Mouse (Mus musculus) liver, embryonic 12.5 days (tissue): ENCODE measurements around the gene Leo1. TPM values are rescaled to one million over a fixed set of nuclear protein-coding genes. Genes with fewer than 3 reads are reported as not detected.
"Not testable (repeated sequence)": the region's sequence is repeated elsewhere in the genome, so short reads cannot be mapped to it uniquely, and the experiment has no call there.

ENCODE experiments used
- ATAC-seq: fragments of 200-750 bp; cut with Nextera tagmentation; 2 replicates; pipeline ENCODE4 v1.8.0; 2017; ENCODE audit warnings: moderate number of reproducible peaks, mild to moderate bottlenecking, moderate library complexity
- H3K27ac ChIP-seq: fragments of 300-500 bp; sonication (generic); 2 replicates; pipeline ENCODE4 v1.5.1; 2016; ENCODE audit warnings: mild to moderate bottlenecking
- H3K27me3 ChIP-seq: fragments of 300-500 bp; sonication (generic); replicated peaks from 2 replicates; pipeline ENCODE4 v1.6.1; 2016; ENCODE audit warnings: mild to moderate bottlenecking, moderate library complexity
- H3K36me3 ChIP-seq: fragments of 300-500 bp; sonication (generic); 2 replicates; pipeline ENCODE4 v1.6.1; 2016; ENCODE audit warnings: mild to moderate bottlenecking, moderate library complexity
- H3K4me1 ChIP-seq: fragments of 300-500 bp; sonication (generic); 2 replicates; pipeline ENCODE4 v1.6.1; 2016
- H3K4me2 ChIP-seq: fragments of 300-500 bp; sonication (generic); 2 replicates; pipeline ENCODE4 v1.6.1; 2016; ENCODE audit warnings: mild to moderate bottlenecking, moderate library complexity
- H3K4me3 ChIP-seq: fragments of 300-500 bp; sonication (generic); 2 replicates; pipeline ENCODE4 v1.5.1; 2016; ENCODE audit warnings: mild to moderate bottlenecking, moderate library complexity
- H3K9ac ChIP-seq: fragments of 300-500 bp; sonication (generic); 2 replicates; pipeline ENCODE4 v1.6.1; 2016; ENCODE audit warnings: mild to moderate bottlenecking, moderate library complexity
- H3K9me3 ChIP-seq: fragments of 300-500 bp; sonication (generic); replicated peaks from 2 replicates; pipeline ENCODE4 v1.6.1; 2016; ENCODE audit warnings: mild to moderate bottlenecking, moderate library complexity
- WGBS: fragments of 180-500 bp; shearing (Covaris S2); methylation state at CpG from one replicate; pipeline ENCODE4 v1.1.7; 2016; ENCODE audit not compliant: insufficient replicate concordance; 5-methylcytosine and 5-hydroxymethylcytosine counted together
- polyA plus RNA-seq: library from polyadenylated mRNA; unstranded; fragments of >200 nt; fragmentation: Nextera tagmentation; extraction: Ambion mirVana; gene quantifications from 2 replicates; pipeline ENCODE4 v1.2.1, GENCODE M21; 2016

Gene Leo1
- polyA plus RNA-seq, 1 experiment from 2014 or later: 25.9 TPM

GRCm38 (mm10) chr9:75429040-75429439 is 12.3 kb upstream of the Leo1 start:
- H3K36me3 ChIP-seq: no peaks in the 10 kb centered on the region
- H3K4me3 ChIP-seq: no peak overlapping the region
- no peaks in the 10 kb centered on the region for H3K27me3 ChIP-seq
- H3K4me1 ChIP-seq: peaks cover 24% of the 10 kb centered on the region
- no peak for ATAC-seq
- H3K27ac ChIP-seq: no peak overlapping the region
- H3K4me2 ChIP-seq: no peak overlapping the region
- H3K9ac ChIP-seq: no peak overlapping the region
- WGBS: 22% methylated on average over 2 of the region's 2 CpGs
- no peaks in the 10 kb centered on the region for H3K9me3 ChIP-seq

GRCm38 (mm10) chr9:75429657-75430056 is 11.7 kb upstream of the Leo1 start:
- Histone ChIP-seq H3K4me3 (no peak overlapping the region), H3K27me3 (no peaks in the 10 kb centered on the region), H3K36me3 (no peaks in the 10 kb centered on the region), H3K9ac (no peak overlapping the region), H3K4me2 (no peak overlapping the region), H3K4me1 (peaks cover 26% of the 10 kb centered on the region), H3K27ac (no peak overlapping the region), H3K9me3 (no peaks in the 10 kb centered on the region)
- WGBS: 54% methylated on average over 1 of the region's 1 CpGs
- ATAC-seq: no peak

DNA sequence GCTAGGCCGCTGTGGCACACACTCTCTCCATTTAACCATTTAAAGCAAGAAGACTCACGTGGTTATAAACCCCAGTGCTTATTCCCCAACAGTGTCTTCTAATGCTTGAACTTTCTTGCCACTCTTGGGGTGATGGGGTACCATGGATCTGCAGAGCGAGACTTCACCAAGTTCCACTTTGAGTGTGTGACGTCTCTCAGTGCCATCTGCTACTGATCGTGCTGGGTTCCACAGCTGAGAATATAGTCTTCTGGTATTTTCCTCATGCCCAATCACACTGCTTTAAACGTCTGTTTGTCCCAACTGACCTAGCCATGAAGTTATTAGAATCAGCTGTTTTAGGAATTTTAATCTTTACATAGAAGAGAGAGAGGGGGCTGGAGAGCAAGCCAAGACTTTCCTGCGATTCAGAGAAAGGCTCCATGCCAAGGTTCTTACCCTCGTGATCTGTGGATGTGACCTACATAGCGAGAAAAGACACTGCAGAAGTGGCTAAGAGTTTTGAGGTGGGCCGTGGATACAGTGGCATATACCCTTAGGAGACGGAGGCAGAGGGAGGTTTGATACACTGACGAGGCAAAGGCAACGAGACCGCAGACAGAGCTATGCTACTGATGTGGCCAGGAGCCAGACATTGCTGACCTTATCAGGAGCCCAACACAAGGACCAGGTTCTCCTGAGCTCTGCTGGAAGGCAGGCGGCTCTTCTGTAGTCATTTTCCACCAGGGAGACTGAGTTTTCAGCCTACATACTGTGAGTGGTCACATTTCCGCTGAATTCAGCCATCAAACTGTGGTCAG is 10.3 kb upstream of the Leo1 start:
- Histone ChIP-seq H3K27ac (no peak overlapping the region), H3K4me2 (no peak overlapping the region), H3K9me3 (no peaks in the 10 kb centered on the region), H3K27me3 (no peaks in the 10 kb centered on the region), H3K9ac (no peak overlapping the region), H3K4me1 (peaks cover 40% of the 10 kb centered on the region), H3K4me3 (no peak overlapping the region), H3K36me3 (no peaks in the 10 kb centered on the region)
- 47% methylated on average over 16 of the region's 16 CpGs for WGBS
- peak; percentile 74 for ATAC-seq

- Histone ChIP-seq H3K9ac (no peak overlapping the region), H3K4me1 (peaks cover 41% of the 10 kb centered on the region), H3K36me3 (no peaks in the 10 kb centered on the region), H3K4me3 (no peak overlapping the region), H3K27ac (no peak overlapping the region), H3K9me3 (no peaks in the 10 kb centered on the region), H3K4me2 (no peak overlapping the region), H3K27me3 (no peaks in the 10 kb centered on the region)
- no peak for ATAC-seq
- 83% methylated on average over 3 of the region's 3 CpGs for WGBS
These were observed 8.6 kb upstream of the Leo1 start for GRCm38 (mm10) chr9:75432694-75433093.

- ATAC-seq: peak; percentile 36; the same call in 1 of the 2 replicates
- H3K27ac ChIP-seq: no peak overlapping the region
These were observed 7.0 kb upstream of the Leo1 start for GRCm38 (mm10) chr9:75434172-75434793.

DNA sequence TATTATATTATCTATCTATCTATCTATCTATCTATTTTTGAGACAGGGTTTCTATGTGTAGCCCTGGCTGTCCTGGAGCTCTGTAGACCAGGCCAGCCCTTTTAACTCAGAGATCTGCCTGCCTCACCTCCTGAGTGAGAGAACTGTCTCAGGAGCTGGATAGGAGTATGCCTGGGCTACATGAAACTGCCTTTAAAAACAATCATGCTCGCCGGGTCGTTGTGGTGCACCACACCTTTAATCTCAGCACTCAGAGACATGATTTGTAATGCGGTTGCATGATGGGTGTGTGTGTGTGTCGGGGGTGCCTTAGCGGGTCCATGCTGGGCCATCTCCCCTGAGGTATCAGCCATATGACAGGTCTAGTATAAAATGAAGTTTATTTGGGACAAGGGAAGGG is 6.5 kb upstream of the Leo1 start:
- H3K36me3 ChIP-seq: no peaks in the 10 kb centered on the region
- H3K9me3 ChIP-seq: no peaks in the 10 kb centered on the region
- 51% methylated on average over 6 of the region's 6 CpGs for WGBS
- H3K4me2 ChIP-seq: no peak overlapping the region
- H3K4me1 ChIP-seq: peaks cover 44% of the 10 kb centered on the region
- no peak overlapping the region for H3K27ac ChIP-seq
- no peaks in the 10 kb centered on the region for H3K27me3 ChIP-seq
- no peak; the same call in 1 of the 2 replicates for ATAC-seq
- H3K9ac ChIP-seq: no peak overlapping the region
- H3K4me3 ChIP-seq: no peak overlapping the region

More at GRCm38 (mm10) chr9:75434172-75434793, 7.0 kb upstream of the Leo1 start:
- Histone ChIP-seq H3K9me3 (no peaks in the 10 kb centered on the region), H3K36me3 (no peaks in the 10 kb centered on the region), H3K9ac (no peak overlapping the region), H3K4me3 (no peak overlapping the region), H3K4me1 (peaks cover 44% of the 10 kb centered on the region), H3K27me3 (no peaks in the 10 kb centered on the region), H3K4me2 (no peak overlapping the region)
- WGBS: 19% methylated on average over 7 of the region's 7 CpGs

DNA sequence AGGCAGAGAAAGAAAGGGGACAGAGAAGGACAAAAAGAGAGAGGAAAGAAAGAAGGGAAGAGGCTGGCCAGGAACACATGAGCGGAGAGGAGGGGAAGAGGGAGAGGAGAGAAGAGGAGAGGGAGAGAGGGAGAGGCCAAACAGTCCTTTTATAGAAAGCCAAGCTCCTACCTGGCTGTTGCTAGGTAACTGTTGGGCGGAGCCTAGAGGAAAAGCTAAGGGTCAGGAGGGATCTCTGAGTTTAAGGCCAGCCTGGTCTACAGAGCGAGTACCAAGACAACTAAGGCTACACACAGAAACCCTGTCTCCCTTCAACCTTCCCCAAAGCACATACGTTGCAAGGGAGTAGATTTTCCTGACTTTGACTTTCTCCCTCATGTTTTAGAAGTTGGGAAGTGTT is 6.0 kb upstream of the Leo1 start:
- Histone ChIP-seq H3K4me3 (no peak overlapping the region), H3K9me3 (no peaks in the 10 kb centered on the region), H3K27ac (no peak overlapping the region), H3K9ac (no peak overlapping the region), H3K27me3 (no peaks in the 10 kb centered on the region), H3K4me2 (no peak overlapping the region), H3K4me1 (peaks cover 45% of the 10 kb centered on the region), H3K36me3 (no peaks in the 10 kb centered on the region)
- 74% methylated on average over 4 of the region's 4 CpGs for WGBS
- no peak for ATAC-seq

- Histone ChIP-seq H3K4me2 (peak overlapping the region; percentile 18; the same call in 1 of the 2 replicates), H3K9me3 (no peaks in the 10 kb centered on the region), H3K4me1 (peaks cover 44% of the 10 kb centered on the region), H3K27me3 (no peaks in the 10 kb centered on the region), H3K4me3 (no peak overlapping the region), H3K9ac (no peak overlapping the region), H3K27ac (no peak overlapping the region), H3K36me3 (no peaks in the 10 kb centered on the region)
- 0 out of 2 replicates have a peak, but pooled peaks have one; percentile 14 for ATAC-seq
- 6% methylated on average over 12 of the region's 12 CpGs for WGBS
These were observed 5.4 kb upstream of the Leo1 start for GRCm38 (mm10) chr9:75435918-75436317.

GRCm38 (mm10) chr9:75437653-75438385 is 3.5 kb upstream of the Leo1 start:
- Histone ChIP-seq H3K27ac (no peak overlapping the region), H3K9ac (no peak overlapping the region), H3K4me1 (peaks cover 37% of the 10 kb centered on the region), H3K36me3 (no peaks in the 10 kb centered on the region), H3K9me3 (no peaks in the 10 kb centered on the region), H3K27me3 (no peaks in the 10 kb centered on the region), H3K4me2 (no peak overlapping the region), H3K4me3 (no peak overlapping the region)
- no peak for ATAC-seq
- WGBS: 35% methylated on average over 6 of the region's 6 CpGs

DNA sequence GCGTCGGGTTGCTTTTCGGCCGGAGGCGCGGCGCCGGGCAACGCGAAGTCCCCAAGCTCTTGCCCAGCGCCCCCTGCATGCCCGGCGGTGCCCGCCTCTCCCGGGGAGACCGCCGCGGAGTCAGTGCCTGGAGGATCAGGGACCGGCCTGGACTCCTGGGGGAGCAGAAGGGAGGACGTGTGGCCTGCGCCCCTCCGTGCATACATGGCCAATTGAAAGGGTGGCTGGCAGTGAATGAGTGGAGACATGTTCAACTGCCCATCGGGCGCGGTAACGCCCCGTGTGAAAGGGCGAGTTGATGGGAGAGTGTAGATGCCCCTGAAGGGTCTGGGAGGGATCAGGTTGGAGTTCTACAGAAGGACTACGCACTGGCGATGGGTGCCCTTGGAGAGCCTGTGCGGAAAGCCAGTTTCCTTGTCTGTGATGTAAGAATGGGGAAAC is 387 bp downstream of the Leo1 start:
- Histone ChIP-seq H3K27ac (peak overlapping the region; percentile 84), H3K4me3 (peak overlapping the region; percentile 87), H3K4me1 (peaks cover 28% of the 10 kb centered on the region), H3K9ac (peak overlapping the region; percentile 90), H3K4me2 (peak overlapping the region; percentile 88), H3K27me3 (no peaks in the 10 kb centered on the region), H3K9me3 (no peaks in the 10 kb centered on the region), H3K36me3 (peaks cover 23% of the 10 kb centered on the region)
- WGBS: under 1% methylated on average over 31 of the region's 31 CpGs
- ATAC-seq: peak; percentile 82

DNA sequence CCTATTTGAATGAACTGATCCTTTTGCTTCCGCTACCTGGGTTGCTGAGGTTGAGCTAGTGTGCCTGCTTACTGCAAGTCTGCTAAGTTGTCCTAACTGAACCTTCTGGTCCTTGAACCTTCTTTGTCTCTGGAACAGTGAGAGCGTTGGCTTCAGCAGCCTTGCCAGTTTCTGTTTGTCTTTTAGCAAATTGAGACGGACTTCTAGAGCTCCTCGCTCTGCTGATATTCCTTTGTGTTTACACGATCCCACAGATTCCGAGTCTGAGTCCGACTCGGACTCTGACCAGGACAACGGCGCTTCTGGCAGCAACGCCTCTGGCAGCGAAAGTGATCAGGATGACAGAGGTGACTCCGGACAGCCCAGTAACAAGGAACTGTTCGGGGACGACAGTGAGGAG is 3.7 kb downstream of the Leo1 start:
- H3K4me3 ChIP-seq: no peak overlapping the region
- peaks cover 24% of the 10 kb centered on the region for H3K4me1 ChIP-seq
- no peak for ATAC-seq
- no peak overlapping the region for H3K9ac ChIP-seq
- 84% methylated on average over 15 of the region's 15 CpGs for WGBS
- no peaks in the 10 kb centered on the region for H3K9me3 ChIP-seq
- H3K27ac ChIP-seq: no peak overlapping the region
- no peak overlapping the region for H3K4me2 ChIP-seq
- no peaks in the 10 kb centered on the region for H3K27me3 ChIP-seq
- H3K36me3 ChIP-seq: peaks cover 55% of the 10 kb centered on the region

DNA sequence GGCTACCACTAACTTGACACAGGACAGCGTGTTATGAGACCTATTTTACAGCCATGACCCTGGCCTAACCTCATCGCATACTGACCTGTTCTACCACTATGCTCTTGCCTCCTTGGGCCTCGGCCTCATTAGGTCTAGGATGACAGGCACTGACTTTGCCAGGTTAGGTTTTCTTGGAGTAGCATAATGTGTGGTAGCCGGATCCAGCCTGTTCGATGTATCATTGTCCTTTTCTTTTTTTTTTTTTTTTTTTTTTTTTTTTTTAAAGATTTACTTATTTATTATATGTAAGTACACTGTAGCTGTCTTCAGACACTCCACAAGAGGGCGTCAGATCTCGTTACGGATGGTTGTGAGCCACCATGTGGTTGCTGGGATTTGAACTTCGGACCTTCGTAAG is 5.2 kb downstream of the Leo1 start:
- H3K27me3 ChIP-seq, H3K27ac ChIP-seq, H3K9me3 ChIP-seq, H3K9ac ChIP-seq, H3K4me2 ChIP-seq, ATAC-seq, H3K4me3 ChIP-seq: not testable (repeated sequence)
- Histone ChIP-seq H3K36me3 (peaks cover 68% of the 10 kb centered on the region), H3K4me1 (peaks cover 20% of the 10 kb centered on the region)
- 78% methylated on average over 10 of the region's 10 CpGs for WGBS
